Mouse (Mus musculus) erythroblast, embryonic 14.5 days (primary cell): Measurements from ENCODE around the gene Cacna1a. TPM values are rescaled to one million over a fixed set of nuclear protein-coding genes. Genes with fewer than 3 reads are reported as not detected.

Experiments used
- H3K27me3 ChIP-seq: 2 replicates; pipeline ENCODE4 v1.6.1; 2012; ENCODE audit warnings: inconsistent platforms; ENCODE audit not compliant: control insufficient read depth
- H3K36me3 ChIP-seq: 2 replicates; pipeline ENCODE4 v1.6.1; 2012; ENCODE audit warnings: mild to moderate bottlenecking, inconsistent platforms; ENCODE audit not compliant: control insufficient read depth
- H3K4me1 ChIP-seq: 2 replicates; pipeline ENCODE4 v1.6.1; 2012; ENCODE audit warnings: inconsistent platforms; ENCODE audit not compliant: control insufficient read depth
- H3K4me3 ChIP-seq: replicated peaks from 2 replicates; pipeline ENCODE3; 2012; ENCODE audit warnings: moderate library complexity, mild to moderate bottlenecking, inconsistent platforms
- H3K9me3 ChIP-seq: 2 replicates; pipeline ENCODE4 v1.6.1; 2012; ENCODE audit warnings: low read length, inconsistent platforms, mixed read lengths; ENCODE audit not compliant: control insufficient read depth
- GATA1 ChIP-seq: IDR thresholded peaks from 2 replicates; pipeline ENCODE4 v1.6.1; 2012; ENCODE audit warnings: low read length, inconsistent platforms, mixed read lengths
- TAL1 ChIP-seq: IDR thresholded peaks from 3 replicates; pipeline ENCODE4 v1.6.1; 2012; ENCODE audit warnings: low read length, inconsistent platforms, mixed read lengths
- polyA plus RNA-seq: library from polyadenylated mRNA; stranded (reverse); fragments of >175 nt; gene quantifications from 2 replicates; pipeline ENCODE4 v1.2.3, GENCODE M21; 2012

Cacna1a gene
- polyA plus RNA-seq, 1 experiment, result 0.88 TPM

- Histone ChIP-seq H3K27me3 (peaks cover 50% of the 10 kb centered on the region), H3K4me1 (no peaks in the 10 kb centered on the region; the same call in 1 of the 2 replicates), H3K9me3 (no peaks in the 10 kb centered on the region; the same call in 1 of the 2 replicates), H3K36me3 (no peaks in the 10 kb centered on the region), H3K4me3 (no peak overlapping the region)
- TF ChIP-seq TAL1 (no peak), GATA1 (no peak)
Measured at GRCm38 (mm10) chr8:84561698-84562097, 173.5 kb downstream of the Cacna1a start.

GRCm38 (mm10) chr8:84564042-84564441 lies 175.8 kb downstream of the Cacna1a start:
- Histone ChIP-seq H3K9me3 (no peaks in the 10 kb centered on the region; the same call in 1 of the 2 replicates), H3K4me3 (no peak overlapping the region), H3K27me3 (peaks cover 36% of the 10 kb centered on the region), H3K36me3 (no peaks in the 10 kb centered on the region), H3K4me1 (peaks cover 2% of the 10 kb centered on the region)
- TF ChIP-seq GATA1, result no peak

DNA sequence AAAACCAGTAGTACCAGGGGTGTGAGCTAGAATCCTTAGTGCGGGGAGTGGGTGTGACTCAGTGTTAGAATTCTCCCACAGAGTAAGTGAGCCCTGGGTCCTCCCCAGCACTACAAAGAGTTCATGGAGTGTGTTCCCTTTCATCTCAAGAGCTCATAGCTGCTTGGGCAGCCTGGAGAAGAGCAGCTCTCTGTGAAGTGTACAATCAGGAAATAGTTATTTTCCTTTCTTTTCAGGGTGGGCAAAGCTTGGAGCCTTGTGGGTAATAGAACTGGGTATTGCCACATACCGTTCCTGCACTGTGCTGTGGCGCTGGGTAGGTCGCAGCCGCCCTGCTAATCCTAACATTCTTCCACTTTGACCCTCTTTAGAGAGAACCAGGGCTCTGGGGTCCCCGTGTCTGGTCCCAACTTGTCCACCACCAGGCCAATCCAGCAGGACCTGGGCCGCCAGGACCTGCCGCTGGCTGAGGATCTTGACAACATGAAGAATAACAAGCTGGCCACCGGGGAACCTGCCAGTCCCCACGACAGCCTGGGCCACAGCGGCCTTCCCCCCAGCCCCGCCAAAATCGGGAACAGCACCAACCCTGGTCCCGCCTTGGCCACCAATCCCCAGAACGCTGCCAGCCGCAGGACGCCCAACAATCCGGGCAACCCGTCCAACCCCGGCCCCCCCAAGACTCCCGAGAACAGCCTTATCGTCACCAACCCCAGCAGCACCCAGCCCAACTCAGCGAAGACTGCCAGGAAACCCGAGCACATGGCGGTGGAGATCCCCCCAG lies 177.5 kb downstream of the Cacna1a start:
- H3K4me3 ChIP-seq, result no peak overlapping the region
- peaks cover 31% of the 10 kb centered on the region for H3K27me3 ChIP-seq
- peaks cover 5% of the 10 kb centered on the region for H3K4me1 ChIP-seq
- TF ChIP-seq TAL1, result no peak
- TF ChIP-seq GATA1, result no peak
- H3K9me3 ChIP-seq, result no peaks in the 10 kb centered on the region
- no peaks in the 10 kb centered on the region for H3K36me3 ChIP-seq

DNA sequence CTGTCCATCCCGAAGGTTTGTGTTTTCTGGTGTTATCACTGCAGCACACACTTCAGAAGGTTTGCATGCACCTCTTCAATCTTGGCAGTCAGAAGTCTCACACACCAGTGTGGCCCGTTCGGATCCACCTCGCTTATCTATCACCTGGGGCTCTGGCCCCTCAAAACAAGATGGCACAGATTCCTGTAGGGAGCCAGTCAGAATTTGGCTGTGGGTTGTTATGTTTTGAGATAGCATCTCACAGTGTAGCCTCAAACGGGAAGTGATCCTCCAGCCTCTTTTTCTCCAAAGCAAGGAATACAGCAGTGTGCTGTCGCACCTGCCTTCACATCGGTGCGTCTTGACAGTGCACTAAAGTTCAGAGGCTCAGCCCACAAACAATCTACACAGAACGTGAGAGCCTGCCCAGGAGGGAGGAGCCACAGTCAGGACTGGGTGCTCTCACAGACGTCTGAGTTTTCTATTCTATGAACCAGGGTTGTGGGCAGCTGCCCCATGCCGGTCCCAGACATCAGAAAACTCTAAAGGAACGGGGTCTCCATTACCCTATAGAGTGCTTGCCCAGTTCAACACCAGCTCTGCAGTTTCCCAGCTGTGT lies 178.7 kb downstream of the Cacna1a start:
- peaks cover 28% of the 10 kb centered on the region for H3K27me3 ChIP-seq
- H3K4me3 ChIP-seq, result no peak overlapping the region

GRCm38 (mm10) chr8:84567541-84567940 lies 179.3 kb downstream of the Cacna1a start:
- H3K4me1 ChIP-seq, result peaks cover 5% of the 10 kb centered on the region

More for the DNA sequence above, 178.7 kb downstream of the Cacna1a start:
- Histone ChIP-seq H3K36me3 (no peaks in the 10 kb centered on the region), H3K9me3 (no peaks in the 10 kb centered on the region), H3K4me1 (peaks cover 5% of the 10 kb centered on the region)
- TF ChIP-seq GATA1 (no peak), TAL1 (no peak)

DNA sequence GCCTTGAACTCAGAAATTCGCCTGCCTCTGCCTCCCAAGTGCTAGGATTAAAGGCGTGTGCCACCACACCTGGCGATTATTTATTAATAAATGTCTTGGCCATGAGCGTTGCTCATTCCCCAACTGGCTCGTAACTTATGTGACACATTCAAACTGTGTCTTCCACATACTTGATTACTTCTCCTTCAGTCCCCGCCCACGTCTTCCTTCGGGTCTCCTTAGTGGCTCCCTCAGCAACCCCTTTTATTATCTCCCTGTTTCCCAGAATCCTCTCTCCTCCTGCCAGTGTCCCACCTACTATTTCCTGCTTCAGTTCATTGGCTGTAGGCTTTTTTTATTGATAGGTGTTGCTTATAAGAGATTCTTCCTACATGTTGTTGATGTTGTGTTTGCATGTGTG lies 180.5 kb downstream of the Cacna1a start:
- Histone ChIP-seq H3K36me3 (no peaks in the 10 kb centered on the region), H3K4me3 (no peak overlapping the region), H3K4me1 (peaks cover 5% of the 10 kb centered on the region), H3K27me3 (peaks cover 28% of the 10 kb centered on the region), H3K9me3 (no peaks in the 10 kb centered on the region)
- TF ChIP-seq GATA1 (no peak), TAL1 (no peak)

More at GRCm38 (mm10) chr8:84567541-84567940, 179.3 kb downstream of the Cacna1a start:
- Histone ChIP-seq H3K4me3 (no peak overlapping the region), H3K27me3 (peaks cover 28% of the 10 kb centered on the region), H3K9me3 (no peaks in the 10 kb centered on the region), H3K36me3 (no peaks in the 10 kb centered on the region)
- TF ChIP-seq TAL1, result no peak
- TF ChIP-seq GATA1, result no peak

- no peak for TF ChIP-seq GATA1
- TF ChIP-seq TAL1, result no peak
- Histone ChIP-seq H3K36me3 (no peaks in the 10 kb centered on the region), H3K27me3 (peaks cover 31% of the 10 kb centered on the region), H3K4me3 (no peak overlapping the region), H3K9me3 (no peaks in the 10 kb centered on the region), H3K4me1 (peaks cover 5% of the 10 kb centered on the region)
Measured at GRCm38 (mm10) chr8:84569921-84570673, 181.9 kb downstream of the Cacna1a start.

DNA sequence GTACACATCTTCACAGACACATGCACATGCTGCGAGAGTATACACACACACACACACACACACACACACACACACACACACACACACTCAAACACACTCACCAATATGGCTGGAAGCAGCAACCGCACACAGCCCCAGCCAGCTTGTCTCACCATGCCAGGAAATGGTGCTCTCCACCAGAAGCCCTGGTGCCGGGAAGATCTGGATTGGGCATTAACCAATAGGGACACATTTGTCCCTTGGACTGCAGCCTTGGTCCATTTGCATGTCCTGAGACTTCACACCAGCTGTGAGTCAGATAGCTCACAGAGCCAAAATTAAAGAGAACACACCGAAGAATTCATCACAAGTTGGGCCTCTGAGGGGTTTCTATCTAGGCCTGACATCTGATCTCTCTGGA lies 189.2 kb downstream of the Cacna1a start:
- peaks cover 4% of the 10 kb centered on the region for H3K27me3 ChIP-seq
- TF ChIP-seq TAL1 (no peak), GATA1 (no peak)
- no peaks in the 10 kb centered on the region for H3K9me3 ChIP-seq
- H3K36me3 ChIP-seq, result no peaks in the 10 kb centered on the region
- H3K4me1 ChIP-seq, result no peaks in the 10 kb centered on the region
- H3K4me3 ChIP-seq, result no peak overlapping the region

DNA sequence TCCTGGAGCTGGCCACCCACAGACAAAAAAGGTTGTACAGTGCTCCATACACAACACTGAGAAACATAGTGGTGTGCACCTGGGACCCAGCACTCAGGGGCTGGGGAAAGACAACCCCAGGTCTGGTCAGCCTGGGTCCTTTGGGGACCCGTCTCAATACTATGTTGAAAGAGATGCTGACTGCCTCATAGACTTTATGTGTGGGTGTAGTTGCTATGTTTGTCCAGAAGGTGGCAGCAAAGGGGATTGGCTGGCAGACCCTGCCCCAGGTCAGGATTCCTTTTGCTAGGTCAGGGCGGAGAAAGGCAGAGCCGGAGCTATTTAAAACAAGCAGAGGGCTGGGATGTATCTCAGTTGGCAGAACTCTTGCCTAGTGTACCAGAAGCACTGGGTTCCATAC lies 191.4 kb downstream of the Cacna1a start:
- TF ChIP-seq TAL1, result no peak
- TF ChIP-seq GATA1, result no peak
- Histone ChIP-seq H3K4me1 (no peaks in the 10 kb centered on the region), H3K4me3 (no peak overlapping the region), H3K9me3 (no peaks in the 10 kb centered on the region), H3K36me3 (no peaks in the 10 kb centered on the region), H3K27me3 (peaks cover under 1% of the 10 kb centered on the region)
